Comparison of ENCODE assay signal across 8 mouse cellular contexts in genomic region chr8:12564307-12564706, GRCm38 (mm10). TPM values are rescaled to one million over a fixed set of nuclear protein-coding genes. Genes with fewer than 3 reads are reported as not detected.
A peak's percentile ranks its signal among the peaks of the same experiment; 100 is the strongest.
DNase-seq lines count a peak whose midpoint lies in the region; ATAC-seq and TF ChIP-seq lines count a peak whose summit lies in the region.

No protein-coding gene starts in this region.

- no peak for ATAC-seq in kidney, embryonic 15.5 days (replicated peaks; ENCODE audit: low FRiP score)
- ATAC-seq in forebrain, embryonic 13.5 days: peak; percentile 60
- peak; percentile 58 for ATAC-seq in midbrain, postnatal 0 days (ENCODE audit: low FRiP score)

- DNase-seq in kidney, adult 8-10 months: peak; percentile 17 to 48
- peak; percentile 12 to 25 for DNase-seq in adrenal gland, postnatal 36 days
- DNase-seq in layer of hippocampus, adult 2 months (ENCODE audit: low spot score in 2 of 2): peak; percentile 40 to 57
- DNase-seq in midbrain, postnatal 0 days (ENCODE audit: low spot score): peak; percentile 89
- no peak for DNase-seq in gastrocnemius, postnatal 4 days (ENCODE audit: low spot score in 2 of 2)
- DNase-seq in gastrocnemius, adult 18-20 months (ENCODE audit: low spot score): no peak

- no peaks in the 10 kb centered on the region for H3K4me1 ChIP-seq in kidney, embryonic 15.5 days
- H3K4me1 ChIP-seq in forebrain, embryonic 13.5 days: peaks cover 49% of the 10 kb centered on the region
- no peaks in the 10 kb centered on the region for H3K4me1 ChIP-seq in midbrain, postnatal 0 days (ENCODE audit: insufficient read depth, low read length)

- H3K27me3 ChIP-seq in kidney, embryonic 15.5 days: peaks cover 63% of the 10 kb centered on the region
- peaks cover 15% of the 10 kb centered on the region for H3K27me3 ChIP-seq in forebrain, embryonic 13.5 days
- H3K27me3 ChIP-seq in midbrain, postnatal 0 days (ENCODE audit: insufficient read depth, low read length): 0 out of 2 replicates have a peak, but pooled peaks cover 15% of the 10 kb centered on the region

- H3K9me3 ChIP-seq in kidney, embryonic 15.5 days (replicated peaks): no peaks in the 10 kb centered on the region
- no peaks in the 10 kb centered on the region for H3K9me3 ChIP-seq in forebrain, embryonic 13.5 days (replicated peaks)
- no peaks in the 10 kb centered on the region for H3K9me3 ChIP-seq in midbrain, postnatal 0 days (ENCODE audit: low read length)

- H3K4me3 ChIP-seq in kidney, embryonic 15.5 days (replicated peaks): no peak overlapping the region
- H3K4me3 ChIP-seq in forebrain, embryonic 13.5 days: no peak overlapping the region
- no peak overlapping the region for H3K4me3 ChIP-seq in layer of hippocampus, adult 2 months
- no peak overlapping the region for H3K4me3 ChIP-seq in midbrain, postnatal 0 days (ENCODE audit: low read depth, low read length)

- H3K27ac ChIP-seq in kidney, embryonic 15.5 days: no peak overlapping the region
- no peak overlapping the region for H3K27ac ChIP-seq in forebrain, embryonic 13.5 days
- no peak overlapping the region for H3K27ac ChIP-seq in layer of hippocampus, adult 2 months
- no peak overlapping the region for H3K27ac ChIP-seq in midbrain, postnatal 0 days (ENCODE audit: low read depth, low read length)

- TF ChIP-seq CTCF in layer of hippocampus, adult 2 months (conservative IDR thresholded peaks at IDR 0.05): peak; percentile 98
- peak; percentile 97 for TF ChIP-seq CTCF in midbrain, postnatal 0 days (IDR thresholded peaks at IDR 0.05)

- WGBS in kidney, embryonic 15.5 days: 7% methylated on average over 4 of the region's 4 CpGs
- 3% methylated on average over 4 of the region's 4 CpGs for WGBS in forebrain, embryonic 13.5 days
- WGBS in midbrain, postnatal 0 days: 0% methylated on average over 4 of the region's 4 CpGs

- no peak overlapping the region for H3K4me2 ChIP-seq in kidney, embryonic 15.5 days
- H3K4me2 ChIP-seq in forebrain, embryonic 13.5 days: no peak overlapping the region
- H3K4me2 ChIP-seq in midbrain, postnatal 0 days (ENCODE audit: low read depth, low read length, poor library complexity, severe bottlenecking): no peak overlapping the region

- H3K9ac ChIP-seq in kidney, embryonic 15.5 days: no peak overlapping the region
- H3K9ac ChIP-seq in forebrain, embryonic 13.5 days: no peak overlapping the region
- H3K9ac ChIP-seq in midbrain, postnatal 0 days (replicated peaks; ENCODE audit: low read length, poor library complexity, severe bottlenecking): no peak overlapping the region

- H3K36me3 ChIP-seq in kidney, embryonic 15.5 days: no peaks in the 10 kb centered on the region
- H3K36me3 ChIP-seq in forebrain, embryonic 13.5 days (ENCODE audit: poor library complexity, severe bottlenecking): no peaks in the 10 kb centered on the region
- no peaks in the 10 kb centered on the region for H3K36me3 ChIP-seq in midbrain, postnatal 0 days (ENCODE audit: insufficient read depth, low read length)

RNA-seq across cellular contexts. Expression of gene Spaca7, which starts 8.5 kb away (rescaled TPM):
- polyA plus RNA-seq in kidney, embryonic 15.5 days (2015; fragmentation: Nextera tagmentation; extraction: Ambion mirVana): 0.87 and 1.1 TPM in 2 replicates
- not detected for total RNA-seq in adrenal gland, postnatal 36 days (2021)
- polyA plus RNA-seq in forebrain, embryonic 13.5 days (2015; fragmentation: Nextera tagmentation; extraction: Ambion mirVana): not detected in 2 replicates
- total RNA-seq in layer of hippocampus, adult 2 months (2021): not detected
- total RNA-seq in midbrain, postnatal 0 days (2014; rRNA removed): not detected in 2 replicates
- polyA plus RNA-seq in midbrain, postnatal 0 days (2015; fragmentation: Nextera tagmentation; extraction: Ambion mirVana): not detected in 2 replicates
- total RNA-seq in gastrocnemius, postnatal 4 days (2021): not detected
- total RNA-seq in gastrocnemius, adult 18-20 months (2021): not detected

Comparison
In these comparisons a context has a peak if more than half of its experiments do, and no peak if none do; other contexts are left out.
1. DNase-seq: peak in kidney, adult 8-10 months (2 of 2), adrenal gland, postnatal 36 days (2 of 2), layer of hippocampus, adult 2 months (2 of 2) and midbrain, postnatal 0 days (single experiment); none in gastrocnemius, postnatal 4 days (0 of 2) and gastrocnemius, adult 18-20 months (single experiment).